Mouse (Mus musculus) heart, embryonic 13.5 days (tissue): ENCODE data around the gene Glis1. TPM values are rescaled to one million over a fixed set of nuclear protein-coding genes. Genes with fewer than 3 reads are reported as not detected.

ENCODE experiments used
- ATAC-seq: fragments of 200-750 bp; cut with Nextera tagmentation; 2 replicates; pipeline ENCODE4 v1.8.0; 2017; ENCODE audit warnings: moderate TSS enrichment; ENCODE audit not compliant: insufficient number of reproducible peaks, low FRiP score, low TSS enrichment; ENCODE audit errors: extremely low read depth
- H3K27ac ChIP-seq: fragments of 300-500 bp; sonication (generic); replicated peaks from 2 replicates; pipeline ENCODE4 v1.5.1; 2015; ENCODE audit warnings: moderate library complexity, mild to moderate bottlenecking, inconsistent platforms
- H3K27me3 ChIP-seq: fragments of 300-500 bp; sonication (generic); replicated peaks from 2 replicates; pipeline ENCODE4 v1.6.1; 2015; ENCODE audit warnings: mild to moderate bottlenecking, inconsistent platforms
- H3K36me3 ChIP-seq: fragments of 300-500 bp; sonication (generic); 2 replicates; pipeline ENCODE4 v1.6.1; 2015; ENCODE audit warnings: mild to moderate bottlenecking, inconsistent platforms
- H3K4me1 ChIP-seq: fragments of 300-500 bp; sonication (generic); 2 replicates; pipeline ENCODE4 v1.6.1; 2015; ENCODE audit warnings: inconsistent platforms
- H3K4me2 ChIP-seq: fragments of 300-500 bp; sonication (generic); 2 replicates; pipeline ENCODE4 v1.6.1; 2015; ENCODE audit warnings: inconsistent platforms, mild to moderate bottlenecking, moderate library complexity
- H3K4me3 ChIP-seq: fragments of 300-500 bp; sonication (generic); 2 replicates; pipeline ENCODE4 v1.5.1; 2015; ENCODE audit warnings: moderate library complexity, mild to moderate bottlenecking, inconsistent platforms
- H3K9ac ChIP-seq: fragments of 300-500 bp; sonication (generic); 2 replicates; pipeline ENCODE4 v1.6.1; 2015; ENCODE audit warnings: inconsistent platforms, mild to moderate bottlenecking, moderate library complexity
- H3K9me3 ChIP-seq: fragments of 300-500 bp; sonication (generic); 2 replicates; pipeline ENCODE4 v1.6.1; 2016; ENCODE audit warnings: inconsistent platforms
- WGBS: fragments of 180-500 bp; shearing (Covaris S2); methylation state at CpG from one replicate; pipeline ENCODE4 v1.1.7; 2015; ENCODE audit warnings: mixed read lengths; 5-methylcytosine and 5-hydroxymethylcytosine counted together
- polyA plus RNA-seq: library from polyadenylated mRNA; unstranded; fragments of >200 nt; fragmentation: Nextera tagmentation; extraction: Ambion mirVana; gene quantifications from 2 replicates; pipeline ENCODE4 v1.2.1, GENCODE M21; 2015

Gene Glis1
- polyA plus RNA-seq, 1 experiment from 2014 or later = 0.12 TPM

DNA sequence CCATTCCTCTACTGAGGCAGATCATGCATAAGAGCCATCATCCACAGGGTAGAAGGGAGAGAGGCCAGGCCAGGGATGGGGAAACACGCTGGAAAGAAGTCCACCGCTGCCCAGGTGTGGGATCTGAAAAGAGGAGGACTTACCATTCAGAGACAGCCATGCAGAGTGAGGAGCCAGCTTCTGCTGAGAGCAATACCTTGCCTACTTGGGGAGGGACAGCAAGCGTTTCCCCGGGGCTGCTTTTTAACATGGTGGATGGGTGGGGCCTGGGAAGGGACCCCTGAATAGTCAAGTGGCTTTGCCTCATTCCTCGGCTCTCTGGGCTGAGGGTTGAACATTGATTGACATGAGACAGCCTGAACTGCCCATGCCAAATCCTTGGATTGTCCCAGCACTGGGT, 85.7 kb downstream of the Glis1 start:
- ATAC-seq = no peak
- WGBS = 78% methylated on average over 5 of the region's 5 CpGs
- no peaks in the 10 kb centered on the region; the same call in 1 of the 2 replicates for H3K27me3 ChIP-seq
- no peak overlapping the region for H3K9ac ChIP-seq
- H3K9me3 ChIP-seq = no peaks in the 10 kb centered on the region
- H3K4me2 ChIP-seq = no peak overlapping the region
- H3K36me3 ChIP-seq = no peaks in the 10 kb centered on the region
- no peak overlapping the region for H3K27ac ChIP-seq
- no peak overlapping the region for H3K4me3 ChIP-seq
- peaks cover 14% of the 10 kb centered on the region; the same call in 1 of the 2 replicates for H3K4me1 ChIP-seq

DNA sequence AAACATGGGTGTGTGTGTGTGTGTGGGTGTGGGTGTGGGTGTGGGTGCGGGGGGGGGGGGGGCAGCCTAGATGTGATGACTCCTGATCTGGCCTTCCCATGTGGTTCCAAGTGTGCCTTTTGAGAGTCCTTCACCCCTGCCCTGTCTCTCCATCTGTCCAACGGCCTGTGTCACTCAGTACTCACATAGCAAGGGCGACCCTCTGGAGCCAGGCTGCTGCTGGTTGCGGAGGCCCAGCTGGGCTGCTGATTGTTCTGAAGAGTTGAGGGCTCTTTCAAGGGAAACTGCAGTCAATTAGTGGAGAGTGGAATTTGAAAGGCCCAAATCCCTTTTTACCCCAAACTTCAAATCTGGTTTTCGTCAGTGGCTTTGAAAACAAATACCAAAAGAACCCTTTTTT, 86.4 kb downstream of the Glis1 start:
- no peak overlapping the region for H3K27ac ChIP-seq
- no peak for ATAC-seq
- H3K9me3 ChIP-seq = no peaks in the 10 kb centered on the region
- 65% methylated on average over 5 of the region's 5 CpGs for WGBS
- H3K36me3 ChIP-seq = no peaks in the 10 kb centered on the region
- no peak overlapping the region for H3K4me3 ChIP-seq
- no peak overlapping the region for H3K4me2 ChIP-seq
- H3K9ac ChIP-seq = no peak overlapping the region
- H3K4me1 ChIP-seq = peaks cover 14% of the 10 kb centered on the region; the same call in 1 of the 2 replicates
- no peaks in the 10 kb centered on the region; the same call in 1 of the 2 replicates for H3K27me3 ChIP-seq

DNA sequence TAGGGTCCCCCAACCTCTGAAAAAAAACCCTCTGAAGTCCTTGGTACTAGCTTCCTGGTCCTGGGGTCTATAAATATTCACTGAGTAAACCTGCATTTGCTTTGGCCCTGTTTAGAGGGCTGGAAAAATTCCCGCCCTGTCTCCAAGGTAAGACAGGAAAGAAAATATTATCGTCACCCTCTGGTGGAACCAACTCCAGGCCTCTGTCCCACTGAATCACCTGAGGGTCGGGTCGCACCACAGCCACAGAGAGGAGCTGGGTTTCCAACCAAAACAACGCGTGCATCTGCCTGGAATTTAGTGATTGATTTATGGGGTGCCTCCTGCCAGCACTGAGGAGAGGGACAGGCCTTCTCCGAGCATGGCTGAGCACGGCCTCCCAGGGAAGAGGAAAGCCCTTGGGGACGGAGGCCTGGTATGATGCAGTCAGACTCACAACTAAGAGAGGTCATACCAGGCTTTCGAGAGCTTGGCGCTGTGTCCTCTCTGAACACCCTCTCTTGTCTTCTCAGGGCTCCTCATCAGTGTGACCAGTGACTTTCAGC, 89.3 kb downstream of the Glis1 start:
- Histone ChIP-seq H3K4me2 (no peak overlapping the region), H3K27me3 (no peaks in the 10 kb centered on the region; the same call in 1 of the 2 replicates), H3K4me1 (peaks cover 10% of the 10 kb centered on the region; the same call in 1 of the 2 replicates), H3K9ac (no peak overlapping the region), H3K9me3 (no peaks in the 10 kb centered on the region), H3K36me3 (no peaks in the 10 kb centered on the region), H3K4me3 (no peak overlapping the region), H3K27ac (no peak overlapping the region)
- 69% methylated on average over 11 of the region's 11 CpGs for WGBS
- ATAC-seq = no peak

GRCm38 (mm10) chr4:107535126-107535525, 100.7 kb downstream of the Glis1 start:
- H3K9ac ChIP-seq = no peak overlapping the region
- H3K9me3 ChIP-seq = peaks cover 3% of the 10 kb centered on the region; the same call in 1 of the 2 replicates
- H3K4me1 ChIP-seq = peaks cover 8% of the 10 kb centered on the region; the same call in 1 of the 2 replicates
- H3K4me3 ChIP-seq = no peak overlapping the region
- 63% methylated on average over 11 of the region's 11 CpGs for WGBS
- H3K36me3 ChIP-seq = no peaks in the 10 kb centered on the region
- no peak overlapping the region for H3K4me2 ChIP-seq
- no peaks in the 10 kb centered on the region for H3K27me3 ChIP-seq
- no peak for ATAC-seq
- H3K27ac ChIP-seq = no peak overlapping the region

GRCm38 (mm10) chr4:107538116-107538515, 103.7 kb downstream of the Glis1 start:
- no peak overlapping the region for H3K4me3 ChIP-seq
- H3K4me1 ChIP-seq = peaks cover 13% of the 10 kb centered on the region
- H3K36me3 ChIP-seq = no peaks in the 10 kb centered on the region
- no peak overlapping the region for H3K27ac ChIP-seq
- no peak overlapping the region for H3K4me2 ChIP-seq
- H3K9me3 ChIP-seq = no peaks in the 10 kb centered on the region
- WGBS = 46% methylated on average over 13 of the region's 13 CpGs
- no peak for ATAC-seq
- H3K27me3 ChIP-seq = no peaks in the 10 kb centered on the region
- H3K9ac ChIP-seq = no peak overlapping the region

DNA sequence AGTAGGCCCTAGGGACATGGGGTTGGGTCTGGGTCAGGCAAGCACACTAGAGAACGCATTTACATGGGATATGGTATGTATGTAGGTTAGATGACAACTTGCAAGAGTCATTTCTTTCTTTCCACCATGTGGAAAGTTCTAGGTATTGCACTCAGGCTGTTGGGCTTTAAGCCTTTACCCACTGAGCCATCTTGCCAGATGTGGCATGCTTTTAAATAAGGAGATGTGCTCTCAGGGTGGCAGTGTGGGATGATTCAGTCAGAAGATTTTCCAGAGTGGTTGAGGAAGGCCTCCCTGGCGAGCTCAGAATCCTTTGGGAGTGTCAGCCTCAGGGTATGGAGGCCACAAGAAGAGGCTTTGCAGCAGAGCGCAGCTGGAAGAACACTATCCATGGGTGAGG, 104.2 kb downstream of the Glis1 start:
- no peak for ATAC-seq
- Histone ChIP-seq H3K27ac (no peak overlapping the region), H3K4me1 (peaks cover 13% of the 10 kb centered on the region), H3K27me3 (no peaks in the 10 kb centered on the region), H3K4me3 (no peak overlapping the region), H3K9me3 (no peaks in the 10 kb centered on the region), H3K36me3 (no peaks in the 10 kb centered on the region), H3K9ac (no peak overlapping the region), H3K4me2 (no peak overlapping the region)
- 83% methylated on average over 3 of the region's 3 CpGs for WGBS

DNA sequence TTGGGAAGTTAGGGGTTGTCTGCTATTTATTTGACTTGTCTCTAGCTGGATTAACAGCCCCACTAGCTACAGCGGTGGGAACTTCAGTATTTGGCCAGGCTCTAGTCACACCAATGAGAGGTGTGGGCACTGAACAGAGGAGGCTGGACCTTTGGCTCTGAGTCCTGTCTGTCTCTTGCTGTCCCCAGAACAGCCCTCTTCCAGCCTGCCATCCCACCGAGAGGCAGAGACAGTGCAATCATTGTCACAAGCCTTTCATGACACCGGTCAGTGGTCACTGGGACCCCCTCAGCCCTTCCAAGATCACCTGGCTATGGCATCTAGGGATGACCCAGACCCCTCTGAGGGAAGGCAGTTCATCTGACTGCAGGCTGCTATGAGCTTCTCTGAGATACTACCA, 104.6 kb downstream of the Glis1 start:
- peaks cover 13% of the 10 kb centered on the region for H3K4me1 ChIP-seq
- no peaks in the 10 kb centered on the region for H3K27me3 ChIP-seq
- H3K4me3 ChIP-seq = no peak overlapping the region
- no peak overlapping the region for H3K9ac ChIP-seq
- ATAC-seq = no peak
- WGBS = 72% methylated on average over 3 of the region's 3 CpGs
- no peak overlapping the region for H3K27ac ChIP-seq
- no peak overlapping the region for H3K4me2 ChIP-seq
- no peaks in the 10 kb centered on the region for H3K9me3 ChIP-seq
- H3K36me3 ChIP-seq = no peaks in the 10 kb centered on the region

- H3K9ac ChIP-seq = no peak overlapping the region
- no peak overlapping the region for H3K4me2 ChIP-seq
- H3K4me1 ChIP-seq = peaks cover 5% of the 10 kb centered on the region
- H3K27ac ChIP-seq = no peak overlapping the region
- no peaks in the 10 kb centered on the region for H3K36me3 ChIP-seq
- no peak overlapping the region for H3K4me3 ChIP-seq
- H3K27me3 ChIP-seq = no peaks in the 10 kb centered on the region; the same call in 1 of the 2 replicates
- ATAC-seq = no peak
- 31% methylated on average over 4 of the region's 4 CpGs for WGBS
- no peaks in the 10 kb centered on the region for H3K9me3 ChIP-seq
Measured at GRCm38 (mm10) chr4:107541821-107542220, 107.4 kb downstream of the Glis1 start.

- no peak overlapping the region for H3K4me2 ChIP-seq
- no peak overlapping the region for H3K4me3 ChIP-seq
- H3K4me1 ChIP-seq = peaks cover 5% of the 10 kb centered on the region
- no peak overlapping the region for H3K27ac ChIP-seq
- H3K36me3 ChIP-seq = no peaks in the 10 kb centered on the region
- no peaks in the 10 kb centered on the region for H3K9me3 ChIP-seq
- WGBS = 66% methylated on average over 5 of the region's 5 CpGs
- no peak overlapping the region for H3K9ac ChIP-seq
- H3K27me3 ChIP-seq = peaks cover 4% of the 10 kb centered on the region; the same call in 1 of the 2 replicates
- no peak for ATAC-seq
Measured at GRCm38 (mm10) chr4:107544843-107545242, 110.5 kb downstream of the Glis1 start.

GRCm38 (mm10) chr4:107545726-107546125, 111.3 kb downstream of the Glis1 start:
- Histone ChIP-seq H3K4me1 (peaks cover 10% of the 10 kb centered on the region), H3K4me3 (no peak overlapping the region), H3K36me3 (no peaks in the 10 kb centered on the region), H3K9me3 (no peaks in the 10 kb centered on the region), H3K4me2 (no peak overlapping the region), H3K27ac (no peak overlapping the region), H3K9ac (no peak overlapping the region), H3K27me3 (peaks cover 4% of the 10 kb centered on the region; the same call in 1 of the 2 replicates)
- no peak for ATAC-seq
- 72% methylated on average over 1 of the region's 1 CpGs for WGBS

DNA sequence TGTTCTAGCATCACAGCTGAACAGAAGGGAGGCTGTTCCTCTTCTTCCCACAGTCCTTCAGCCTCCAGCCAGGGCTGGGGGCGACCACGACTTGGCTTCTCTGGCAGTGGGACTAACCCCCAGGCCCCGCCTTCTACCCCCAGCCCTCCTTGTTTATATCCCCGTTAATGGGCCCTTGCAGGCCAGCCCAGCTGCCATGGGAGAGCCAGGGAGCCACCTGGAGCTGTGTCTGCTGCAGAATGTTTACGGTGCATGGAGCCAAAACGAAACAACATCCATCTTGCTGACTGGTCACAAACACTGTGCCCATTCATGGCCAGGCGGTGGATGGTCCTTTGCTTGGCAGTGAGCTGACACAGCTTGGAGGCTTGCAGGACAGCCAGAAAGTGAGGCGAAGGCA, 112.1 kb downstream of the Glis1 start:
- Histone ChIP-seq H3K9ac (no peak overlapping the region), H3K27ac (no peak overlapping the region), H3K4me1 (peaks cover 11% of the 10 kb centered on the region), H3K36me3 (no peaks in the 10 kb centered on the region), H3K27me3 (peaks cover 4% of the 10 kb centered on the region; the same call in 1 of the 2 replicates), H3K4me3 (no peak overlapping the region), H3K9me3 (no peaks in the 10 kb centered on the region), H3K4me2 (no peak overlapping the region)
- WGBS = 64% methylated on average over 8 of the region's 8 CpGs
- no peak for ATAC-seq

DNA sequence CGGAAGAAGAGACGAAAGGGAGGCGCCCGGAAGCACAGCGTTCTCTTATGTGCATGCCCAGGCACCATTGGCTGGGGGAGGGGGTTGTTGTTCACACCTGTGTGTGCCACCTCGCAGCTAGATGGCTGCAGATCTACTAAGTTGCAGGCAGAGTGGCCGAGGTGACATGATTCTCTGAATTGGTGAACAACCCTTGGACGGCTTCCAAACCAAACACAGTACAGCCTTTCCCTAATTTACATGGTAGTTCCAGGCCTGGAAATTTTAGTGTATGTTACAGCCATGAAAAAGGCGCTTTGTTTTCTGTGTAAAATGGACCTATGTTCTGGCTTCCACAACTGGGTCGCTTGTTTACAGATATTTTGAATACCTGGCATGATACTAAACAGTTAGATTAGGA, 115.7 kb downstream of the Glis1 start:
- H3K36me3 ChIP-seq = no peaks in the 10 kb centered on the region
- peaks cover 15% of the 10 kb centered on the region for H3K4me1 ChIP-seq
- H3K27ac ChIP-seq = no peak overlapping the region
- H3K27me3 ChIP-seq = peaks cover 4% of the 10 kb centered on the region; the same call in 1 of the 2 replicates
- H3K9me3 ChIP-seq = no peaks in the 10 kb centered on the region
- no peak overlapping the region for H3K9ac ChIP-seq
- ATAC-seq = no peak
- WGBS = 77% methylated on average over 10 of the region's 10 CpGs
- no peak overlapping the region for H3K4me2 ChIP-seq
- no peak overlapping the region for H3K4me3 ChIP-seq
